Mouse (Mus musculus) 416B (cell line): ENCODE data around the gene March10.
A peak's percentile ranks its signal among the peaks of the same experiment; 100 is the strongest.

Source experiments
- DNase-seq: peaks from one replicate; pipeline ENCODE4 v3.0.0; 2011; ENCODE audit warnings: low read depth

Gene March10

DNA sequence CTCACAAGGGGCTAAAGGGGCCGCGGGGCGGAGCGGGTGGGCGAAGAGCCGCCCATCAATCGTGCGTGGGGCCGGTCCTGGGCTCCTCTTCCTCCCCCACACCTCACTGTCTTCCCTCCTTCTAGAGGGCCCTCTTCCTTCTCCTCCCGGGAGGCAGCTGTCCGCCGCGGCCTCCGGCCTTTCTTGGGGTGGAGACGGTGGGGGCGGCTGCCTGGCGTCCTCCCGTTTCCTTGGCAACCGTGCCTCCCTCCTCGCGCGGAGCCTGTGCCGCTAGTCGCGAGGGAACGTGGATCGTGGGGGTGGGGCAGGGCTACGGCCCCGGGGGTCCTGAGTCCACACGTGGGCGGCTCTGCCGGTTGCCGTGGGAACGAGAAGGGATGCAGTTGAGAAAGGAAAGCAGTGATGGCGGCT, at the start of gene March10:
Gene March10, minus strand, starts transcription at position 239 of the 411 bp plus-strand sequence.
- no peak for DNase-seq

DNA sequence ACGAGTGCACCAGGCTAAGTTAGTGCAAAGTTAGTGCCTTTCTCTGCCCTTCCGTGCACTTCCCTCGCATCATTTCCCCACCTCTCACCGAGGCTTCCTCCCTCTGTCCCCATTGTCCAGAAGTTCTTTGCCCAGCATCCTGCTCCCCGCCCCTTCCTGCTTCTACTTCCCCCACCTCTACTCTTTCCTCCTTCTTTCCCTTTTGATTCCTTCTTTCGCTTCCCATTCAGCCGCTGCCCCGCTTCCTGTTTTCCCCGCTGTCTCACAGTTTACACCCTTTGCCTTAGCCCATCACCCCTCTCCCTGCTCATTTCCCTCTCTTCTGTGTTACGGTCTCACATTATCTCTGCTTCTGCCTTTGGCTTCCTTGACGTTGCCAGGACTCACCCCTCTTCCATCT, 49.8 kb upstream of the March10 start:
- DNase-seq, result no peak

GRCm38 (mm10) chr11:105505038-105505437, 48.5 kb upstream of the March10 start:
- DNase-seq, result no peak

- no peak for DNase-seq
Measured at GRCm38 (mm10) chr11:105502311-105502710, 45.8 kb upstream of the March10 start.

- DNase-seq, result no peak
Measured at GRCm38 (mm10) chr11:105497505-105497904, 41.0 kb upstream of the March10 start.

- no peak for DNase-seq
Measured at GRCm38 (mm10) chr11:105496665-105497064, 40.1 kb upstream of the March10 start.

DNA sequence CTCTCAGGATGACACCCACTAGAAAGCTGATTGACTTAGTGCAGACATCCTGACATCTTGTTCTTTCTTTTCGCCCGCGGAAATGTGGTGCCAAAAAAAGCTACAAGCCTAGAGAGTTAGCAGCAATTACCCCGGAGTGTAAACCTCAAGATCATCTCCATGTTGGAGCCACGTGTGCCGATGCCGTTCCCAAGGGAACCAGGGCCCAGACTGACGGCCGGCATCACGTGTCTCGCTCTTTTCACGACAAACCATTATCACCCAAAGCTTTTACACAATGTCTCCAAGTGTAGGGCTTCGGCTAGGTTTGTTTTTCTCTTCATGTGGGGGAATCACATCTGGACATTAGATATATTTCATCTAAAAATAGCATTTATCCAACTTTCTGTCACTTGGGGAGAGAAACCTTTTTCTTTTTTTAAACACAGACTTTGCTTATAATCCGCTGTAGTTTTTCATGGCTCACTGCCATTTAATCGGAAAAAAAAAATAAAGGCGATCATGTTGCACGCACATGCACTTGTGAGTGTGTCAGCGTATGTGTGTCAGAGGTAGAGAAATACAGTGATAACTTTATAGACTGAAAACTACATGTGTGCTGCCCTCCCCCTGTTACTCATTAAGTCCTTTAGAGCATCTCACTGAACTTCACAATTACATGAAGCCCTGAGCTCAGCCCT, 39.2 kb upstream of the March10 start:
- DNase-seq, result no peak

GRCm38 (mm10) chr11:105494786-105495369, 38.3 kb upstream of the March10 start:
- no peak for DNase-seq

DNA sequence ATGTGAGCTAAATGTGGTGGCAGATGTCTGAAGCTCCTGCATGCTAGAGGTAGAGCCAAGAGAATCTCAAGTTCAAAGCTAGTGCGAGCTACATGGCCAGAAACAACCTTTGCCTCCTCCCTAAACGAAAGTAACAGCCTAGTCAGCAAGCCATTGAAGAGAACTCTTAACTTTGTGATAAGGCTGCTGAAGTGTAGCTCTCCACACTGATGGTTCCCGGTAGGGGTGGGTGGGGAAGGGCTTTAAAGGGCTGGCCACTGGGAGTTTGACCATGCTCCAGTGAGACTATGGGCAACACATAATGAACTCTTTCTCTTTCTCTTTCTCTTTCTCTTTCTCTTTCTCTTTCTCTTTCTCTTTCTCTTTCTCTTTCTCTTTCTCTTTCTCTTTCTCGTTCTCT, 35.9 kb upstream of the March10 start:
- DNase-seq, result no peak

DNA sequence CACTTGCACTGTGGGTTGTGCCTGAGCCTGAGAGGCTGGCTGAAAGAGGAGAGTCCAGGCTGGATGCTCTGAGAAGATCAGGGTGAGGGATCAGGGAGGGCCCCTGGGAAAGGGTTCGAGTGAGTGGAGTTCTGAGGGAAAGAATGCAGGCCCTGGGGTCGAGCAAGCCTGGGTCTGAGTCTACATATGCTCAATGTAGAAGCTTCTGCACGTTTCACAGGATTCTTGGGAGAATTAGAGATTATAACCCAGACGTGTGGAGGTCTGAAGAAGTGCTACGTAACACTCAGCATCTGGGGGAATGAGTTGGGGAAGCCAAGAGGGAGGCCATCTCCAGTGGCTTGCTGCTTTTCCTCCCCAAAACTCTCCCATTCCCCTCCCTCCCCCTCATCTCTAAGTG, 34.4 kb upstream of the March10 start:
- DNase-seq, result no peak

DNA sequence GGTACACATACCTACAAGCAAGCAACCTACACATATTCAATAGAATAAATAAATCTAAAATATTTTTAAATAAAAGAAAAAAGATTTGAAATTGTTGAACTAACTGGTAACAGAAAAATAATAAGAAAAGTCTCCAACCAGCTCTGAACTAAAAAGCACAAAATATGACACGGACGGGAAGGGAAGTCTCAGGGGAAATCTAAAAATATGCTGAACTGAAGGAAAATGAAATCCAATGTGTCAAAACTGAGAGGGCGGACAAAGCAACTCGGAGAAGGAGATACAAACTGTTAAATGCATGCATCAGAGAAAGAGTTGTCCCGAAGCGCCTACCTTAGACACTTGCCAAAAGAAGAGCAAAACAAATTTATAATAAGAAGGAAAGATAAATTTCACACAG, 28.9 kb upstream of the March10 start:
- no peak for DNase-seq

GRCm38 (mm10) chr11:105484993-105485392, 28.5 kb upstream of the March10 start:
- no peak for DNase-seq

- DNase-seq, result no peak
Measured at GRCm38 (mm10) chr11:105482747-105483146, 26.2 kb upstream of the March10 start.

DNA sequence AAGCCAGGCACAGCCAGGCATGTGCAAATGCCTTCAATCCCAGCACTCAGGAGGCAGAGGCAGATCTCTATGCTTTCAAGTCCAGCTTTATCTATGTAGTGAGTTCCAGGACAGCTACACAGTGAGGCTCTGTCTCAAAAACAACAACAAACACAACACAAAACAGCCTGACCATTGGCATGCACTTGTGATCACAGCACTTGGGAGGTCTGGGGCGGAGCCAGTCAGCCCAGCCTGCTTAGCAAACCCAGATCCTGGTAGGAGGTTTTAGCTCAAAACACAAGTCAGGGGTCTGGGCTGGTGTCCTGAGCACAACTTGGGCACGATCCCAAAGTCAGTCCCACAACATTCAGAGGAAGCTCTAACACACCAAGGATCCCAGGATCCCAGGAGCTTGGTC, 18.2 kb upstream of the March10 start:
- DNase-seq, result no peak

- peak; percentile 5 for DNase-seq
Measured at GRCm38 (mm10) chr11:105474352-105474736, 17.8 kb upstream of the March10 start.

DNA sequence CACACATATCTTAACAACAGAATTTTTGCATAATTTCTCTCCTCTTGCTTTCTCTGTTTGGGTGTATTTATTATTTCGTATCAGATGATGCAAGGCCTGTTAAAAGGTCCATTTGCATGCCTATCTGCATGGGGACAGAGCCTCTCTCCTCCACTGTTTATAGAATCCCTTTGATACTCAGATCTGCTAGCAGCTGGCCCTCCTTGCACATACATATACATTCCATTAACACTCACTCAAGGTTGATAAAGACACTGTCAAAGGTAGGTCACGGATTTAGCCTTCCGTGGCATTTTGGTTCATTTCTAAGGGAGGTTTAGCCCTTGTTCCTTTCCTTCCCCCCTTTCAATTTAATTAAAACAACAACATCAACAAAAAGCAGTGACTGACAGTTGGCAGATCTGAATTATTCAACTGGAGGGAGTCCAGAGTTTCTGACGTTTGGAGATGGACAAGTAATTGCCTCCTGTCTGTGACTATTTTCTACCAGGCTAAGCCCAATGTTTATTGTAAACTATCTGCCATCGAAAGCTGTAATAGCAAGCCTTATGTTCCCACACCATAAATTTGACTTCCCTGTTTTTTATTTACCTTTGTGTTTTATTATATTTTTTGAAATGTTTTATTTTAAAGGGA, 17.3 kb upstream of the March10 start:
- no peak for DNase-seq

- DNase-seq, result no peak
Measured at GRCm38 (mm10) chr11:105472610-105473009, 16.1 kb upstream of the March10 start.

DNA sequence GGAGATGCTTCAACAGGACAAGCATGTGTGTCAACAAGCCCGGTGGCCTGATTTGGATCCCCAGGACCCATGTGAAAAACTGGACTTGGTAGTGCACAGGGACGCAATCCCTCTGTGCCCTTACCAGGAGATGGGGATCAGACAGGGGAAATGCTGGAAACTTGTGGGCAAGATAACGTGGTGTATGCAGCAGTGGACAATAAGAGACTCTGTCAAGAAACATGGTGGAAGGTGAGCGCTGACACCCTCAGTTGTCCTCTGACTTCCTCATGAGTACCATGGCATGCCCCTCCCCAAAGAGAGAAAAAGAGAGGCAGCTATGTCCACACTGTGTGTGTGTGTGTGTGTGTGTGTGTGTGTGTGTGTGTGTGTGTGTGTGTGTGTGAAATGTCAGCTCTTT, 14.4 kb upstream of the March10 start:
- no peak for DNase-seq

- no peak for DNase-seq
Measured at GRCm38 (mm10) chr11:105469561-105469960, 13.0 kb upstream of the March10 start.

GRCm38 (mm10) chr11:105469091-105469507, 12.6 kb upstream of the March10 start:
- no peak for DNase-seq

GRCm38 (mm10) chr11:105468436-105468835, 11.9 kb upstream of the March10 start:
- no peak for DNase-seq

DNA sequence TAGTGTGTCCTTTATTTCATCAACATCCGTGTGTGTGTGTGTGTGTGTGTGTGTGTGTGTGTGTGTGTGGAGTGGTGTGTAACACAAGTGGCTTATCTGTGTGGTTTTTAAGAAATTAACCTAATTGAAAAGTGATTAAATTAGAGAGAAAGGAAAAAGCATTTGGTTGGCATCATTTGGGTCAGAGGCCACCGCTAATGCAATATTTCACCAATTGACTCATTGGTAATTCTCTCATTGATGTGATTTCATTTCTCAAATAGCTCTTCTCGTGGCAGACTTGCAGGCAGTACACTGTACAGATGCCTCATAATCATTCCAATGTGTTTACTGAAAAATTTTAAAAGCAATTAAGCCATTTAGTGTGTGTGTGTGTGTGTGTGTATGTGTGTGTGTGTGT, 11.3 kb upstream of the March10 start:
- no peak for DNase-seq

DNA sequence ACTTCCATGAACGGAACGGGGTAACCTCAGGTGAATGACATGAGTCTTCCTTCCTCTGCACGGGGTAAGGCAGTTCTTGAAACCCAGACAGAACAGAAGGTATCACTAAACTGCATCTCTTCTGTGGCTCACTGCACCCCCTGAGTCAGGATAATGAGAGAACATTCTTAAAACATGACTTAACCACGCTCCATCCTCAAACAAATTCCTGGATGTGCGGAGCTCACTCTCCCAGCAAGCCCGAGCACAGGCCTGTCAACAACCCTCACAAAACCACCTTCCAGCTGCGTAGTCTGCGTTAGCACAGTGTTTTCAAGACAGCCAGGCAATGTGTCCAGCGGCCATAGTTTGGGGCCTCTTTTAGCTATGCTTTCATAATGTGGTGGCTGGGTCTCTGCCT, 10.7 kb upstream of the March10 start:
- DNase-seq, result no peak

DNA sequence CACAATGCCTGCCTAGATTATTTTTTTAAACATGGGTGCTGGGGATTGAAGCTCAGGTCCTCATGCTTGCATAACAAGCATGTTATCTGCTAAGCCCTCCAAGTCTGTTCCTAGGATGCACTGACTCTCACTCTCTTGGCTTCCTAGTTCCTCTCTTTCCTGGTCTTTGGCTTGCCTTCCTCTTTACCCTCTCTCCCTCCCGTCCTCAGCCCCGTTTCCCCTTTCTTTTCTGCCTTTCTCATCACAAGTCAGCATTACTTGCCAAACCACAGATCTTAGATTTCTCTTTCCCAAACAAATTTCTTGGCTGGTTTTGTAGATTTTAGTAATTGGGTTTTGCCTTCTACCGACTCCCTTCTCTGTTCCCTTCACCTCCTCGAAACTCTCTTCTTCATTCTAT, 10.2 kb upstream of the March10 start:
- peak; percentile 4 for DNase-seq
